Mouse (Mus musculus) heart, embryonic 13.5 days (tissue): ENCODE results near the gene Fbxo28. TPM values are rescaled to one million over a fixed set of nuclear protein-coding genes. Genes with fewer than 3 reads are reported as not detected.
A peak's percentile ranks its signal among the peaks of the same experiment; 100 is the strongest.

Source experiments
- ATAC-seq: fragments of 200-750 bp; cut with Nextera tagmentation; 2 replicates; pipeline ENCODE4 v1.8.0; 2017; ENCODE audit warnings: moderate TSS enrichment; ENCODE audit not compliant: insufficient number of reproducible peaks, low FRiP score, low TSS enrichment; ENCODE audit errors: extremely low read depth
- H3K27ac ChIP-seq: fragments of 300-500 bp; sonication (generic); replicated peaks from 2 replicates; pipeline ENCODE4 v1.5.1; 2015; ENCODE audit warnings: moderate library complexity, mild to moderate bottlenecking, inconsistent platforms
- H3K27me3 ChIP-seq: fragments of 300-500 bp; sonication (generic); replicated peaks from 2 replicates; pipeline ENCODE4 v1.6.1; 2015; ENCODE audit warnings: mild to moderate bottlenecking, inconsistent platforms
- H3K36me3 ChIP-seq: fragments of 300-500 bp; sonication (generic); 2 replicates; pipeline ENCODE4 v1.6.1; 2015; ENCODE audit warnings: mild to moderate bottlenecking, inconsistent platforms
- H3K4me1 ChIP-seq: fragments of 300-500 bp; sonication (generic); 2 replicates; pipeline ENCODE4 v1.6.1; 2015; ENCODE audit warnings: inconsistent platforms
- H3K4me2 ChIP-seq: fragments of 300-500 bp; sonication (generic); 2 replicates; pipeline ENCODE4 v1.6.1; 2015; ENCODE audit warnings: inconsistent platforms, mild to moderate bottlenecking, moderate library complexity
- H3K4me3 ChIP-seq: fragments of 300-500 bp; sonication (generic); 2 replicates; pipeline ENCODE4 v1.5.1; 2015; ENCODE audit warnings: moderate library complexity, mild to moderate bottlenecking, inconsistent platforms
- H3K9ac ChIP-seq: fragments of 300-500 bp; sonication (generic); 2 replicates; pipeline ENCODE4 v1.6.1; 2015; ENCODE audit warnings: inconsistent platforms, mild to moderate bottlenecking, moderate library complexity
- H3K9me3 ChIP-seq: fragments of 300-500 bp; sonication (generic); 2 replicates; pipeline ENCODE4 v1.6.1; 2016; ENCODE audit warnings: inconsistent platforms
- WGBS: fragments of 180-500 bp; shearing (Covaris S2); methylation state at CpG from one replicate; pipeline ENCODE4 v1.1.7; 2015; ENCODE audit warnings: mixed read lengths; 5-methylcytosine and 5-hydroxymethylcytosine counted together
- polyA plus RNA-seq: library from polyadenylated mRNA; unstranded; fragments of >200 nt; fragmentation: Nextera tagmentation; extraction: Ambion mirVana; gene quantifications from 2 replicates; pipeline ENCODE4 v1.2.1, GENCODE M21; 2015

Gene Fbxo28
- polyA plus RNA-seq, 1 experiment from 2014 or later: 12.1 TPM

- H3K27ac ChIP-seq: no peak overlapping the region
- no peak overlapping the region for H3K4me3 ChIP-seq
- no peaks in the 10 kb centered on the region for H3K9me3 ChIP-seq
- ATAC-seq: no peak
- peaks cover 16% of the 10 kb centered on the region for H3K4me1 ChIP-seq
- WGBS: 60% methylated on average over 7 of the region's 7 CpGs
- no peaks in the 10 kb centered on the region for H3K36me3 ChIP-seq
- H3K9ac ChIP-seq: no peak overlapping the region
- H3K4me2 ChIP-seq: no peak overlapping the region
- H3K27me3 ChIP-seq: peaks cover 4% of the 10 kb centered on the region; the same call in 1 of the 2 replicates
Observed at GRCm38 (mm10) chr1:182287781-182288180, 53.6 kb downstream of the Fbxo28 start.

GRCm38 (mm10) chr1:182284795-182285194 is 56.6 kb downstream of the Fbxo28 start:
- Histone ChIP-seq H3K27me3 (peaks cover 4% of the 10 kb centered on the region; the same call in 1 of the 2 replicates), H3K9me3 (no peaks in the 10 kb centered on the region), H3K9ac (no peak overlapping the region), H3K36me3 (no peaks in the 10 kb centered on the region), H3K4me3 (no peak overlapping the region), H3K4me2 (no peak overlapping the region), H3K27ac (no peak overlapping the region), H3K4me1 (peaks cover 29% of the 10 kb centered on the region)
- ATAC-seq: no peak
- 89% methylated on average over 2 of the region's 2 CpGs for WGBS

GRCm38 (mm10) chr1:182283231-182283630 is 58.2 kb downstream of the Fbxo28 start:
- 37% methylated on average over 7 of the region's 7 CpGs for WGBS
- Histone ChIP-seq H3K9ac (peak overlapping the region; percentile 91; the same call in 1 of the 2 replicates), H3K4me3 (peak overlapping the region; percentile 77), H3K27me3 (0 out of 2 replicates have a peak, but pooled peaks cover 4% of the 10 kb centered on the region), H3K4me1 (peaks cover 28% of the 10 kb centered on the region), H3K4me2 (peak overlapping the region; percentile 85), H3K27ac (no peak overlapping the region), H3K36me3 (peaks cover 12% of the 10 kb centered on the region), H3K9me3 (no peaks in the 10 kb centered on the region)
- no peak for ATAC-seq

- peak; percentile 92 for ATAC-seq
- under 1% methylated on average over 90 of the region's 94 CpGs for WGBS
Observed at GRCm38 (mm10) chr1:182282091-182283075, 59.0 kb downstream of the Fbxo28 start, which contains the start of gene Degs1. Degs1 (minus strand) TSS chr1:182282804.

GRCm38 (mm10) chr1:182281251-182281711 is 60.1 kb downstream of the Fbxo28 start:
- Histone ChIP-seq H3K27me3 (0 out of 2 replicates have a peak, but pooled peaks cover 4% of the 10 kb centered on the region), H3K36me3 (peaks cover 32% of the 10 kb centered on the region), H3K4me3 (peak overlapping the region; percentile 77), H3K9ac (peak overlapping the region; percentile 91), H3K9me3 (no peaks in the 10 kb centered on the region), H3K27ac (peak overlapping the region; percentile 92), H3K4me1 (peaks cover 34% of the 10 kb centered on the region), H3K4me2 (peak overlapping the region; percentile 85)
- 4% methylated on average over 9 of the region's 9 CpGs for WGBS
- ATAC-seq: no peak

More at GRCm38 (mm10) chr1:182282091-182283075, 59.0 kb downstream of the Fbxo28 start, which contains the start of gene Degs1:
- Histone ChIP-seq H3K4me2 (peak within 1 kb of the TSS; percentile 85), H3K36me3 (peaks cover 21% of the 10 kb centered on the region), H3K9me3 (no peaks in the 10 kb centered on the region), H3K4me1 (peaks cover 28% of the 10 kb centered on the region), H3K4me3 (peak within 1 kb of the TSS; percentile 77), H3K9ac (peak within 1 kb of the TSS; percentile 91), H3K27ac (peak within 1 kb of the TSS; percentile 92), H3K27me3 (0 out of 2 replicates have a peak, but pooled peaks cover 4% of the 10 kb centered on the region)

- peaks cover 38% of the 10 kb centered on the region for H3K36me3 ChIP-seq
- peak overlapping the region; percentile 85 for H3K4me2 ChIP-seq
- no peak for ATAC-seq
- 32% methylated on average over 11 of the region's 11 CpGs for WGBS
- peaks cover 35% of the 10 kb centered on the region for H3K4me1 ChIP-seq
- peak overlapping the region; percentile 91 for H3K9ac ChIP-seq
- 0 out of 2 replicates have a peak, but pooled peaks cover 4% of the 10 kb centered on the region for H3K27me3 ChIP-seq
- H3K9me3 ChIP-seq: no peaks in the 10 kb centered on the region
- peak overlapping the region; percentile 92 for H3K27ac ChIP-seq
- H3K4me3 ChIP-seq: peak overlapping the region; percentile 77
Observed at GRCm38 (mm10) chr1:182280577-182280976, 60.9 kb downstream of the Fbxo28 start.

- peak overlapping the region; percentile 91 for H3K9ac ChIP-seq
- peaks cover 38% of the 10 kb centered on the region for H3K4me1 ChIP-seq
- WGBS: 78% methylated on average over 6 of the region's 6 CpGs
- H3K27ac ChIP-seq: peak overlapping the region; percentile 92
- H3K4me2 ChIP-seq: peak overlapping the region; percentile 85
- H3K9me3 ChIP-seq: no peaks in the 10 kb centered on the region
- ATAC-seq: no peak
- peaks cover 43% of the 10 kb centered on the region for H3K36me3 ChIP-seq
- 0 out of 2 replicates have a peak, but pooled peaks cover 4% of the 10 kb centered on the region for H3K27me3 ChIP-seq
- H3K4me3 ChIP-seq: peak overlapping the region; percentile 77; the same call in 1 of the 2 replicates
Observed at GRCm38 (mm10) chr1:182280046-182280445, 61.4 kb downstream of the Fbxo28 start.

- H3K27ac ChIP-seq: no peak overlapping the region
- no peak overlapping the region for H3K4me2 ChIP-seq
- peaks cover 50% of the 10 kb centered on the region for H3K36me3 ChIP-seq
- no peaks in the 10 kb centered on the region for H3K9me3 ChIP-seq
- peaks cover 38% of the 10 kb centered on the region for H3K4me1 ChIP-seq
- 0 out of 2 replicates have a peak, but pooled peaks cover 4% of the 10 kb centered on the region for H3K27me3 ChIP-seq
- WGBS: 86% methylated on average over 4 of the region's 4 CpGs
- no peak overlapping the region for H3K4me3 ChIP-seq
- H3K9ac ChIP-seq: no peak overlapping the region
- no peak for ATAC-seq
Observed at GRCm38 (mm10) chr1:182279436-182279835, 62.0 kb downstream of the Fbxo28 start.

- H3K27me3 ChIP-seq: no peaks in the 10 kb centered on the region
- H3K36me3 ChIP-seq: peaks cover 72% of the 10 kb centered on the region
- no peak overlapping the region for H3K9ac ChIP-seq
- H3K4me2 ChIP-seq: no peak overlapping the region
- H3K4me1 ChIP-seq: peaks cover 13% of the 10 kb centered on the region
- no peaks in the 10 kb centered on the region for H3K9me3 ChIP-seq
- 68% methylated on average over 6 of the region's 6 CpGs for WGBS
- H3K27ac ChIP-seq: no peak overlapping the region
- no peak overlapping the region for H3K4me3 ChIP-seq
- ATAC-seq: no peak
Observed at GRCm38 (mm10) chr1:182275109-182275508, 66.3 kb downstream of the Fbxo28 start.

- H3K4me2 ChIP-seq: no peak overlapping the region
- H3K9ac ChIP-seq: no peak overlapping the region
- H3K27me3 ChIP-seq: no peaks in the 10 kb centered on the region
- H3K4me3 ChIP-seq: no peak overlapping the region
- H3K27ac ChIP-seq: no peak overlapping the region
- ATAC-seq: no peak
- H3K4me1 ChIP-seq: 0 out of 2 replicates have a peak, but pooled peaks cover 11% of the 10 kb centered on the region
- peaks cover 43% of the 10 kb centered on the region for H3K36me3 ChIP-seq
- 79% methylated on average over 5 of the region's 5 CpGs for WGBS
- no peaks in the 10 kb centered on the region for H3K9me3 ChIP-seq
Observed at GRCm38 (mm10) chr1:182271632-182272031, 69.8 kb downstream of the Fbxo28 start.

GRCm38 (mm10) chr1:182271130-182271529 is 70.3 kb downstream of the Fbxo28 start:
- H3K9ac ChIP-seq: no peak overlapping the region
- H3K36me3 ChIP-seq: peaks cover 39% of the 10 kb centered on the region
- H3K4me1 ChIP-seq: 0 out of 2 replicates have a peak, but pooled peaks cover 9% of the 10 kb centered on the region
- H3K27me3 ChIP-seq: no peaks in the 10 kb centered on the region
- H3K9me3 ChIP-seq: no peaks in the 10 kb centered on the region
- no peak overlapping the region for H3K4me3 ChIP-seq
- ATAC-seq: no peak
- no peak overlapping the region for H3K27ac ChIP-seq
- WGBS: 73% methylated on average over 5 of the region's 5 CpGs
- no peak overlapping the region for H3K4me2 ChIP-seq
